Mouse (Mus musculus) CD4-positive, CD25-positive, alpha-beta regulatory T cell, adult 2 months (primary cell): ENCODE results near the gene Kpna3.

Source experiments
- DNase-seq: peaks from one replicate; pipeline ENCODE4 v3.0.0-alpha.2; 2012; ENCODE audit warnings: low read depth, low spot score

Kpna3 gene

DNA sequence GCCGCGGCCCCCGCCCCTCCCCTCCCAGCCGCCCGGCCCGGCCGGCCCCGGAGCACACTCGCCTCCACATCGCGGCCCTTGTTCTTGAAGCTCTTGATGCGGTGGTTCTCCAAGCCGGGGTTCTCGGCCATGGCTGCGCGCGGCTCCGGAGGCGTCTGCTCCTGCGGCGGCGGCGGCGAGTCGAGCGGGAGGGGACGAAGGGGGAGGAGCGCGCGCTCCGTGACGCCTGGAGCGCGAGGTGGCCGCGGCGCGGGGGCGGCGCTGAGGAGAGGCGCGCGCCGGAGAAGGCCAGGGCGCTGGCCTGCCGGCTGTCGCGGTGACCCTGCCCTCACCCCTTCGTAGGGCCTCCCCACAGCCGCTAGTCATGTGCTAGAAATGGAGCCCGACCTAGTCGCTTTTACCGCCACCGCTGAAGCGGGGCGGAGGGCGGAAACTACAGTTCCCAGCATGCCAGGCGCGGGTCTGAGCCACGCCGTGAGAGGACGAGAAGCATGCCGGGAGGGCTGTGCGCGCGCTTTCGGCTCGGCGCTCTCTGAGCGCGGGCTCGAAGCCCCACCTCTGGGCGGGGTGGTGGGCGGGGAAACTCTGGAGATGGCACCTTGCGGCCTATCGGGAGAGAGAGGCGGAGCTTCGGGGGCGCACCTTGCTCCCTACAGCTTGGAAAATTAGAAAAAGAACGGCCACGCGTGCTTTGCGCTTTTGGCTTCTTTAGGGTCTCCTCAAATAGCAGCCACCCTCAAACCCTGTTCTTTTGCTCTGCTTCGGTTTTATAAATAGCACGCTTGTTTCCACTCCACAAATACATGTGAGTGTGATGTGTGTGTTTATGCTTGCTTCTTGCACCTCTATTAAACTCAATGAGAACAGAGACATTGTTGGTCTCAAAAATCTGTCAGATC lies at the start of gene Kpna3:
Gene Kpna3 (minus strand): TSS at position 214 of the 899 bp plus-strand sequence.
- DNase-seq = peak; percentile 99

DNA sequence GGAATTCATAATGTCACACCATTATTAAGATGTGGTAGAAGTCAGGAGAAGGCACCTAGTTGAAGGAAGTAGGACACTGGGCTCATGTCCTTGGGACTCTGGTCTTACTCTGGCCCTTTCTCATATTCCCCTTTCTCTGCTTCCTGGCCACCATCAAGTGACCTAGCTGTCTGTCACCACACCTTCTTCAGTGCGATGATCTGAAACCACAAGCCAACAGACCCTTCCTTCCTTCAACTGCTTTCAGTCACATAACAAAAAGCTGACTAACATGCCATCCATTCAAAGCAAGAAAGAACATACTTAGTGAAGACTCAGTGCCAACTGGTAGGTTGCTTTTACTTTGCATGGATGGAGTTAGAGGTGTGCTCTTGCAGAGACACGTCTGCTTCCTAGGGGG lies 20.7 kb upstream of the Kpna3 start:
- DNase-seq = no peak

DNA sequence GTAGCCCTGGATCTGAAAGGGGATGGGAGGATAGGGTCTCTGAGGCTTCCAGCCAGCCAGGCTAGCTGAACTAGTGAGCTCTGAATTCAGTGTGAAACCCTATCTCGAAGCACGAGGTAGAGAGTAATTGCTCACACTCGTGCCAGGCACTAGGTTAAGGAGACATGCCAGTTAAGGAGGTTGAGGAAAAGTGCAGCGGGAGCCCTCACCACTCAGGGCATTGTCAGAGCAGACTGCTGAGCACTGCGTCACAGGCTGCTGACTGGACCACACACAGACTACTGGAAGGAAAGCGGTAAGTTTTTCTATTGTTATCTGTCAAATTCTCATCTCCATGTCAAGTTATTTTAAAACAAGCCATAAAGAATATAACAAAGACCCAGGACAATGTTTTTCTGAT lies 17.8 kb upstream of the Kpna3 start:
- DNase-seq = no peak

DNA sequence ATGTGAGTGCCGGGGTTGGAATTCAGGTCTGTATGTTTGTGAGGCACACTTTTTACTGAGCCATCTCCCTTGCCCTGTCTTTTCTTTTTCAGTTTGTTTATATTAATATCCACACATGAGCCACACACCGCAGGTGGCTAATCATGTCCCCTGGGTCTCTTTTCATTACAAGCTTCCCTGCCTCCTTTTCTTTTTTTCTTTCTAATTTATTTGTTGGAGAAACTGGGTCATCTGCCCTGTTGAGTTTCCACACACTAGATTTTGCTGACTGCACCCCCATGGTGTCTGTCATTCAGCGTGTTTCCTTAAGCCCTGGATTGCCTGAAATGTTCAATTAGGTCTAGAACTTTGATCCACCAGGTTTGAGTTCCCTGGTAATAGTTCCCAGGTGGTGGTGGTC lies 15.9 kb upstream of the Kpna3 start:
- DNase-seq = no peak

DNA sequence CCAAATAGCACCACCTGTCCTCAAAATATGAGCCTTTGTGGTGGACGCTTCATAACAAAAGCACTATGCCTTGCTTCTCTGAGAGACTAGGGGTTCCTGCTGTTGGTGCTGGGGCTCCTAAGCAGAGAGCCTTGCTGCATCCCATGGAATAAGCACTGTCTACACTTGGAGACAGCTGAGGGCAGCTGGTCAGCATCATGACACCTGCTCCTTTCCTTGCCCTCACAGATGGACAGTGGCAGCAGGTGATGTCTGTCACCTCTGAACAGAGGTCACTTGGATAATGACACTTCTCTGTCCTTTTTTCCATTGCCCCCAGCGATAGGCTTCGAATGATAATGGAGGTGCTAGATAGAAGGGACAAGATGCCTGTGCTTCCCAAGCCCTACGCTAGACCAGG lies 13.4 kb upstream of the Kpna3 start:
- no peak for DNase-seq

DNA sequence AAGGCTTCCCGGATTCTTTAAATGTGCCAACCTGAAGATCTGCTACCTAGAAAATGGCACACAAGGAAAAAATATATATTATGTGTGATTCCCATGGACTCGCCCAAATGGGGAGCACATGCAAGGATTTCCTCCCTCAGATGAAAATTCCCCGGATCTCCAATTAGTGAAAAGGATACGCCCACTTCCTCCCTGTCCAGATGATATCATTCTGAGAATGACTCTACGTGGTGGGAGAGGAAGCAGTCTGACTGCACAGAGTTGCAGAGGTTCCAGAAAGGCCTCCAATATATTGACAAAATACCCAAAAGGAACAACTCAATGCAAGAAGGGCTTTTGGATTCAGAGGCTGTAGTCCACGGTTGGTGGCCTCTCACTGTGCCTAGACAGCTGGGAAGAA lies 12.8 kb upstream of the Kpna3 start:
- DNase-seq = no peak

DNA sequence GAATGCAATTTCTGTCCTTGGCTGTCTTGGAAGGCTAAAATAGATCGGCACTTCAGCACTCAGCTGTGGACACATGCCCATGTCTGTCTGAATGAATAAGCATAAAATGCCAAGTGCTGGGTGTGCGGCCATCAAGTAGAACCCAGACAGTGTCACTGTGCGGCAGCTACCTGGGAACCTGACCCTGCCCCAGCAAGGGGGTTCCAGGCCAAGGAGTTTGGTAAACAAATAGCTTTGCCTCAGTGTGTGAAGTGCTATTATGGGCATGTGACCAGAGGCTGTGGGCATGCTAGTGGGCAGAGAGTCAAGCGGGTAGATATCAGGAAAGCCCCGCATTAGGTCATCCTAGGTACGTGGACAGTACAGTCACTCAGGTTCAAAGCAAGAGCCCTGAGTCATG lies 8.1 kb upstream of the Kpna3 start:
- no peak for DNase-seq

DNA sequence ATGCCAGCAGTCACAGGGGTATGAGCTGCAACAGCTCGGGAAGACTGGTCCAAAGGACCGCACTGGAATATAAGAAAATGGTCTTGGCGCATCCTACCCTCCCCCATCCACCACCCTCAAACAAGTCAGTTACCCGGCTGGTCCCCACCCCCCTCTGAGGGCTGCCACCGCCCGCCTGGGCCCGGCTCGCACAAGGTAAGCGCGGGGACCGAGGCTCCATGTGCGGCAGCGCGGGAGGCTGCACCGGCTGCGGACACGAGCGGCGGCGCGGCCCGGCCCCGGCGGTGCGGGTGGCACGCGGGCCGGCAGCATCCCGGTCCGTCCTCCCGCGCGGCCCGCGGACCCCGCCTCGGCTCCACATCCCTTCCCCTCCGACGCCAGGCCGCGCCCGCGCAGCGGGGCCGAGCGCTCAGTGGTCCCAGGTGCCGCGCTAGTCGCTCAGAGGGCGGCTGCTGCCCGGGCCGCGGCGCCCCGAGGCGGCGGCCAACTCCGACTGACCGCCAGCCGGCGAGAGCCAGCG lies 473 bp downstream of the Kpna3 start:
- peak; percentile 69 for DNase-seq

DNA sequence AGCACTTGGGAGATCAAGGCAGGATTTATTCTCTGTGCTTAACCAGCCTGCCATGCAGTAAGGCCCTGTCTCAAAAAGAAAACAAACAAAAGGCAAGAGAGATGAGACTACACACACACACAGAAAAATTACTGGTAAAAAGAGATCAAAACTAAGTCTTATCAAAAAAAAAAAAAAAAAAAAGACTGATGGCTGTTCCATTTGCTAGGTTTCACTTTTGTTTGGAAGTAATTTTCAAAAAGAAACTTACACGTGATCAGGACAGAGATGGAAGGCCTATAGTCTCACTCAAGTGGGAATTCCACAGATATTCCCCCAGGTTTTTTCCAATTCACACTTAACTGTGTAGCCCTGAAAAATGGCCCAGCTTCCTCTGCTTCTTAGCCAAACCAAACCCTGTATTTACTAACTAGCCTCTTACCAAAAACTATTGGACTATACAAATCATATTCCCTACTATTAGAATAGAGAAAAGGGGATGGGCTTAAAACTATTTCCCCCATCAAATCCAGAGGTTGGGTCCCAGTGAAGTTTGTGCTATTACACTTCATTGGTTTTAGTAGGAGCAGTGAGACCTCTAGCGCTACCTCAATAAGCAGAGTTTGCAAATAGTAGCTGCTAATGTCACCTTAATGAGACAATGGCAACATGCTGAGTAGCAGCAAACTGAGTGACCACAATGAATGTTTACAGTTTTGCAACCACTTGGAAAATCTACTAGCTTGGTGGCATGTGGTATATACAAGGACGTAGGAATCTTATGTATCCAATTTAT lies 1.3 kb downstream of the Kpna3 start:
- DNase-seq = peak; percentile 40

DNA sequence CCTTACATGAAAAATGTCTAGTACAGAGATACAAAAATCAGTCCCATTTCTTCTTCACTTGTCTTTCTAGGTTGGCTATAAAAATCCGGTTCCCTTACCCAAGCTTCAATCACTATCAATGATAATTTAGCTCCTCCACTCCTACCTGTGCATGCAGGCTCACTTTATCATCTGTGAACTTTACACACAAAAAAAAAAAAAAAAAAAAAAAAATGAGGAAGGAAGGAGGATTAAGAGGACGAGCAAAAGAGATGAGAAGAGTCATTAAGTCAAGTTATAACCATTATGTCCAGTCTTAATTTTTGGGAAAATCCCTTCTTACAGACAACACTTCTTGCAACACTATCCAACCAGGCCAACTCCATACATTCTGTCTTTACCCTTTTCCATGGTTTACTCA lies 2.8 kb downstream of the Kpna3 start:
- no peak for DNase-seq

DNA sequence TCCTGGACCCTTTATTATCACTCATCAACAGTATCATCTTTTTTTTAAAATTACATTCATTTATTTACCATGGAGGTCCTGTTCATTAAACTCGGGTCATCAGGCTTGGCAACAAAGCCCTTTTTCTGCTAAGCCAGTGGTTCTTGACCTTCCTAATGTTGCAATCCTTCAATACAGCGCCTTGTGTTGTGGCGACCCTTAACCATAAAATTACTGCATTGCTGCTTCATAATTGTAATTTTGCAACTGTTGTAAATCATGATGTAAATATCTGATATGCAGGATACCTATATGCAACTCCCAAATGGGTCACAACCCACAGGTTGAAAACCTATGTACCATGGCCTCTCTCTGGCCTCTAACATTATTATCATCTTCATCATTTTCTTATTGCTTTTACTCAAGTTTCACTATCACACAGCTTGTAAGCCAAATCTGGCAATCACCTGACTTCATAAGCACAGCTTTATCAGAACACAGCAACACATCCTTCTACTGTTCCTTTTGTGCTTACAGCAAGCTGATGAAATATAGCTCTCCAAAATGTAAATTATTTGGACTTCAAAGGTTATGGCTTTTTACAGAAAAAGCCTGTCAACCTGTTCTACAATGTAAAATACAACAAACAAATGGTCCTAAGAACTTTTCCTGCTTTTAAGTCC lies 11.4 kb downstream of the Kpna3 start:
- DNase-seq = no peak

DNA sequence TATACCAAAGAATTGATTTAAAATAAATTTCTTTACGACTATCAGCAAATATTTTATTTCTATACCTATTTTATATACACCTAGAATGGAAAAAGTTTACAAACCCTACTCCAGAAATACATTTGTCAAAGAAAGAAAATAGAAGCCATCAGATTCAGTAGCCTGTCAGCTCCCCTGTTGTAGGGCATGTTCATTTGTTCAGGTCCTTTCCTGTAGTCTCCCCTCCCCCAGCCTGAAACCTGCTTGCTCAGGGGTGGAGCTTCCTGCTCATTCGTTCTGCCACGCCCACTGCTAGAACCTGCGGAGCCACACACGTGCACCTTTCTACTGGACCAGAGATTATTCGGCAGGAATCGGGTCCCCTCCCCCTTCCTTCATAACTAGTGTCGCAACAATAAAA lies 12.6 kb downstream of the Kpna3 start:
- DNase-seq = peak; percentile 62

DNA sequence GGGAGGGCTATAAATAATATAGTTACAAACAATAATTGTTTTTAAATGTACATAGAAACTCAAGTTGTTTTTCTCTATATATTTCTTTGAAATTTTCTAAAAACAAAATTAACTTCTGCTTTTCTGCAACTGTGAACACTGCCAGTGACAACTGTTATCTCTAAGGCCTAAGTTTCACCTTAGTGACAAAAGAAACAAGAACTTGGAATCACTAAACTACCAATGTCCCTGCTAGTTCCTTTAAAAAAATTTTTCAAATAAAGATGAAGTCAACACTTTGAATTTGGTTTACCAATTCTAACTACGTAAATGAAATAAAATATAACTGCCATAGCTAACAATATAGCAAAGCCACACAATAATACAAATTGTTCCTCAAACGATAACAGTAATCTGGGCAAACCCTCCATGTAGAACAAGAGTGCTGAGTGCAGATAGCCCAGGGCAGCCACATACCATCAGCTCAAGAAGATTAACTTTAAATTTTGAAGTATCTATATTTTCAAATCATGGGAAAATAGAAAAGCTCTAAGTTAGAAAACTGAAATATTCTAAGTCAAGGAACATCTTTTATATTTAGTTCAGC lies 14.5 kb downstream of the Kpna3 start:
- DNase-seq = no peak

DNA sequence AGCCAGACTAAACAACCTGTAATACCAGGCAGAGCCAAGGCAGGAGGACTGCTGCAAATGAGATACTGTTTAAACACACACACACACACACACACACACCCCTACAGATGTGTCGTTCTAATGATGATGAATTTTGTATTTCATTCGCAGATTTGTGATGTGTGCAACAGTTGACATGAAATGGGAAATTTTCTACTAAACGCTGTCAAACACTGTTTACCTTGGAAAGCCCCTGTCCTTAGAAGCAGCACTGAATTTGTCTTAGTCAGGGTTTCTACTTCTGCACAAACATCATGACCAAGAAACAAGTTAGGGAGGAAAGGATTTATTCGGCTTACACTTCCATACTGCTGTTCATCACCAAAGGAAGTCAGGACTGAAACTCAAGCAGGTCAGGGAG lies 24.0 kb downstream of the Kpna3 start:
- peak; percentile 15 for DNase-seq

DNA sequence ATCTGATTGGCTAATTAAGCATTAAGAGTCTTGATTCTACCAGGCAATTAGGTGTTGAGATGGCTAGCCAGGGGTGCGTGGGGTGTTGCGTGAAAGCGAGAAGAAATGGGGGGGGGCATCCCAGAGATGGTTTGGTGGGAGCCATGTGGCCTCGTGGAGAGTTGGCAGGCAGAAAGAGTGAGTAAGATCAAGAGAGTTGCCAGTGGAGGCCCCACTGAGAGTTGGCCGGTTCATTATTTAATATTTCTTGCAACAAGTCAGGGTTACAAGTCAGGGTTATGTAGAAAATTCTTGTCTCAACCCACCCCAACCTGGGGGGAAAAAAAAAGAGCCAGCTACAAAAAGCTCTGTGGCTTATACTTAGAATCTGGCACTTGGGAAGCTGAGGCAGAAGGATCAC lies 24.4 kb downstream of the Kpna3 start:
- no peak for DNase-seq

DNA sequence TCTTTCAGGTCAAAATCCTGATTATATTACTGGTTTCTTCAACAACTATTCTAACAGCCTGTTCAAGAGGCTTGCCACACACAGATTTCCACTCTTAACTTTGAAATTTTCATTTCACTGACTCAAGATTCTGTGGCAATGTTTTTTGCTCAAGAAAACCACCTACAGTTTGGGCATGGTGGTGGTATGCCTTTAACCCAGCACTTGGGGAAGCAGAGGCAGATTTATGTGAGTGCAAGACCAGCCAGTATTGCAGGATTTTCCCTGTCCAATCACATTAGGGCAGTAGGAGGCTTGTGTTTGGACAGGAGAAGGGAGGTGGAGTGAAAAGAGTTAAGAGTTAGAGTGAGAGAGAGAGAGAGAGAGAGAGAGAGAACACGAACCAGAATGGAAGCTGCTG lies 24.9 kb downstream of the Kpna3 start:
- no peak for DNase-seq

DNA sequence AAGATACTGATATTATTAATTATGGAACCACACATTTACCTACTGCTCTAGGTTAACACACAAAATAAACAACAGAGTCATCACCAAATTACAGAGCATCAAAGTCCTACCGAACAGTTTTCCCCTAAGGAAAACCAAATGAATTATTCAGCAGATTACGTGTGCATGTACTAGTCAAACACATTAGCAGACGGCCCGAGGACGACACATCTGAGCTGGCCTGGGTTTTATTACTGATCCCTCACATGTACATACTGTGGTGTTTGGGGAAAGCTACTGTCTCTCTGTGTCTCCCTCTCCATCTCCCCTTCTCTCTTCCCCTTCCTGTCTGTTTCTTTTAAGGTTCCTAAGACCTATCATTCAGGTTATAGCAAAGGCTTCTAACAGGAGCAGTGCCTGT lies 25.5 kb downstream of the Kpna3 start:
- DNase-seq = no peak

DNA sequence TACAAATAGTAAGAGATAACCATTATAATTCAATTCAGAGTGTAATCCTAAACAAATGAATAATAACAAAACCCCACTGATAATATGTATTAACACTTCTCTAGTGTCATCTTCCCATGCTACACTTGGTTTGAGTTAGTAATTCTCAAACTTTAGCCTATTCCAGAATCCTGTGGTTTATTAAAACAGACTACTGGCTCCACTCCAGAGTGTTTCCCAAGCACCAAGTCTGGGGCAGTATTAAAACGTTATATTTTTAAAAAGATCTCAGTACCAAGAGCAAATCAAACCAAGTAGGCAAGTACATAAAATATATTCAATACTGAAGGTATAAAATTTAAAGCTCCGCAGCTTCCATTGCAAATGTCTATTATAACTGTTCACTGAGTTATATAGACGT lies 26.0 kb downstream of the Kpna3 start:
- DNase-seq = no peak

DNA sequence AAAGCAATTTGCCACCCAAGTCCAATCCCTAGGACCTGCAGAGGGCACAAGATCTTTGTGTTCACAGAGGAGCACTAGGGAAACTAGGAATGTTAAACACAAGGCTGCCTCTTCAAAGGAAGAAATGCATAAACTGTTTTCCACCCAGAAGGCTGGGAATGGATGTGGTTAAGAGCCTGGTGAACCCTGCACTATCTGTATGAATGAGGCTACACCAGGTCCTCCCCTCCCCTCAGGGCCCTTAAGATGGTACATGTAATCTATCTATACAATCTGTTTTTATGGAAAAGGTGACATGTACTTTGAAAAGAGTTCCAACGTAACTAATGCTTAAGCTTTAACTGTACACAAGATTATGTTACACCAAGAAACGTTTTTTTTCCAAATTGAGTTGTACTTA lies 29.7 kb downstream of the Kpna3 start:
- DNase-seq = peak; percentile 18

DNA sequence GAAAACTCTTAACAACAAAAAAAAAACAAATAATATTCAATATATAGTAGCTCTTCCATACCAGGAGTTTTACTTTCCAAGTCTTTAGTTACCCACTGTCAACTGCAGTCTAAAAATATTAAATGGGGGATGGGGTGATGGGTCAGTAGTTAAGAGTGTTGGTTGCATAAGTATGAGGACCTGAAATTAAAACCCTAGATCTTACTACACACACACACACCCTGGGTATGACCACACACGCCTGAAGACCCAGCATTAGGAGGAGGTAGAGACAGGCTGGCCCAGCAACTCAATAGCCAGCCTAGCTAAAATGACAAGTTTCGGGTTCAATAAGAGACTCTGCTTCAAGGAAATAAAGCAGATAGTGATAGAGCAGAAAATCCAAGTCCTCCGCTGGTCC lies 32.6 kb downstream of the Kpna3 start:
- DNase-seq = no peak

DNA sequence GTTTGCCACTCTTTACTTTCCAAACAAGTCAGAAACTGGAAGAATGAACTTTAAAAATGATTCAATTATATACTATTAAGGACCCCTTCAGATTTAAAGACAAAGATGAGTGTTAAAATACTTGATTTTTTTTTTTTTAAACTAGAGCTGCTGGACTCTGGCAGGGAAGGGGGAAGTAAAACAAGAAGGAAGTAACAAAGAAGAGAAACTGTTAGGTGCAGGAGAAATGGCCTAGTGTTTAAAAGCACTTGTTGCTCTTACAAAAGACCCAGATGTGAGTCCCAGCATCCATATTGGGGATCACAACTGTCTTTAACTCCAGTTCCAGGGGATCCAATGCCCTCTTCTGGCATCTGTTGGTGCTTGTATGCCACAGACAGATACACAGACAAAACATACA lies 33.9 kb downstream of the Kpna3 start:
- DNase-seq = no peak

DNA sequence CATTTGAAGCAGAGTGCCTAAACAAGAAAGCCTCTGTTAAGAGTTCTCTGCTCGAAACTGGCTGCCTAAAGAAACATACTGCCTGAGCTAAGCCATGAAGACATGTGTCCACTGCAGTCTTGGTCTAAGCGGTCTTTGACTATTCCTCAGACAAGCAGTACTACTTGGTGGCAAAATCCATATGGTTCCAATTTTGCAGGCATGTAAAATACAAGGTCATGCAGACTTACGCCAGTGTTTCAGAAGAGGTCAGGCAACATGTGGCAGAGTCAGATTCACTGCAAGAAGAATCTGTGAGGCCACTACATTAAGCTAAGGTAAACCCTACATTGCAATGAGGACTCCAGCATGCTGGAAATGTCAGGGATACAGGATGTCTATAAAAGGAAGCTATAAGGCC lies 34.7 kb downstream of the Kpna3 start:
- no peak for DNase-seq
